Mouse (Mus musculus): ENCODE measurements around the gene Nrp2.

Nrp2 gene

GRCm38 (mm10) chr1:62703158-62704116 is at the start of gene Nrp2:
Gene Nrp2, plus strand, starts transcription at chr1:62703285.
- DNase-seq = peak; percentile 87 to 93

- no peak for DNase-seq
Observed at GRCm38 (mm10) chr1:62654436-62654835, 48.6 kb upstream of the Nrp2 start.

- peak; percentile 79 to 86 for DNase-seq
Observed at GRCm38 (mm10) chr1:62664960-62665645, 38.0 kb upstream of the Nrp2 start.

GRCm38 (mm10) chr1:62665771-62666730 is 37.0 kb upstream of the Nrp2 start:
- DNase-seq = no peak

- no peak for DNase-seq
Observed at GRCm38 (mm10) chr1:62666780-62667179, 36.3 kb upstream of the Nrp2 start.

- peak in 1 of 2 experiments; percentile 36 for DNase-seq
Observed at GRCm38 (mm10) chr1:62678611-62679344, 24.3 kb upstream of the Nrp2 start.

- peak in 1 of 2 experiments; percentile 43 for DNase-seq
Observed at GRCm38 (mm10) chr1:62679466-62679865, 23.6 kb upstream of the Nrp2 start.

- peak; percentile 46 to 70 for DNase-seq
Observed at GRCm38 (mm10) chr1:62682456-62683385, 20.4 kb upstream of the Nrp2 start.

GRCm38 (mm10) chr1:62683498-62683897 is 19.6 kb upstream of the Nrp2 start:
- DNase-seq = no peak

- peak in 1 of 2 experiments; percentile 29 for DNase-seq
Observed at GRCm38 (mm10) chr1:62687511-62687910, 15.6 kb upstream of the Nrp2 start.

GRCm38 (mm10) chr1:62691175-62691574 is 11.9 kb upstream of the Nrp2 start:
- no peak for DNase-seq

- no peak for DNase-seq
Observed at GRCm38 (mm10) chr1:62696312-62696982, 6.6 kb upstream of the Nrp2 start.

- peak in 1 of 2 experiments; percentile 69 for DNase-seq
Observed at GRCm38 (mm10) chr1:62696983-62697341, 6.1 kb upstream of the Nrp2 start.

GRCm38 (mm10) chr1:62697353-62697752 is 5.7 kb upstream of the Nrp2 start:
- no peak for DNase-seq

GRCm38 (mm10) chr1:62699801-62700200 is 3.3 kb upstream of the Nrp2 start:
- DNase-seq = no peak

- peak; percentile 89 to 90 for DNase-seq
Observed at GRCm38 (mm10) chr1:62701065-62701921, 1.8 kb upstream of the Nrp2 start.

GRCm38 (mm10) chr1:62702743-62703142 is 342 bp upstream of the Nrp2 start:
- no peak for DNase-seq

- no peak for DNase-seq
Observed at GRCm38 (mm10) chr1:62704117-62704888, 1.2 kb downstream of the Nrp2 start.
